Mouse (Mus musculus) c-Kit-positive CD71-positive TER-119-positive erythroid progenitor cells, embryonic 14.5 days (primary cell): ENCODE results near the gene E2f2.

Experiments used
- DNase-seq: peaks from one replicate; pipeline ENCODE4 v3.0.0-alpha.2; 2013; ENCODE audit warnings: low spot score

E2f2 gene

GRCm38 (mm10) chr4:136144927-136145292 is 27.3 kb upstream of the E2f2 start:
- no peak for DNase-seq

- no peak for DNase-seq
These were observed 26.8 kb upstream of the E2f2 start for GRCm38 (mm10) chr4:136145362-136145885.

- no peak for DNase-seq
These were observed 26.0 kb upstream of the E2f2 start for GRCm38 (mm10) chr4:136145991-136146711.

GRCm38 (mm10) chr4:136146712-136147154 is 25.5 kb upstream of the E2f2 start:
- DNase-seq: no peak

GRCm38 (mm10) chr4:136147436-136148135 is 24.6 kb upstream of the E2f2 start:
- peak; percentile 38 for DNase-seq

- no peak for DNase-seq
These were observed 23.7 kb upstream of the E2f2 start for GRCm38 (mm10) chr4:136148342-136149044.

GRCm38 (mm10) chr4:136149045-136149379 is 23.2 kb upstream of the E2f2 start:
- no peak for DNase-seq

- peak; percentile 62 for DNase-seq
These were observed 22.5 kb upstream of the E2f2 start for GRCm38 (mm10) chr4:136149734-136150133.

GRCm38 (mm10) chr4:136150596-136150995 is 21.6 kb upstream of the E2f2 start:
- no peak for DNase-seq

GRCm38 (mm10) chr4:136152821-136153220 is 19.4 kb upstream of the E2f2 start:
- no peak for DNase-seq

- DNase-seq: no peak
These were observed 17.7 kb upstream of the E2f2 start for GRCm38 (mm10) chr4:136154462-136154861.

- no peak for DNase-seq
These were observed 13.7 kb upstream of the E2f2 start for GRCm38 (mm10) chr4:136158498-136158897.

- peak; percentile 76 for DNase-seq
These were observed 12.3 kb upstream of the E2f2 start for GRCm38 (mm10) chr4:136159802-136160397.

GRCm38 (mm10) chr4:136163448-136163847 is 8.7 kb upstream of the E2f2 start:
- DNase-seq: peak; percentile 79

- no peak for DNase-seq
These were observed 7.2 kb upstream of the E2f2 start for GRCm38 (mm10) chr4:136164981-136165380.

GRCm38 (mm10) chr4:136167701-136168100 is 4.5 kb upstream of the E2f2 start:
- DNase-seq: no peak

- DNase-seq: no peak
These were observed 1.8 kb upstream of the E2f2 start for GRCm38 (mm10) chr4:136170401-136170800.

- DNase-seq: no peak
These were observed 739 bp upstream of the E2f2 start for GRCm38 (mm10) chr4:136171455-136171854.

- DNase-seq: no peak
These were observed 482 bp downstream of the E2f2 start for GRCm38 (mm10) chr4:136172542-136173209.

- no peak for DNase-seq
These were observed 1.1 kb downstream of the E2f2 start for GRCm38 (mm10) chr4:136173210-136173715.
